Mouse (Mus musculus) bone marrow, adult 2 months (tissue): ENCODE results near the gene Gm49416.

ENCODE experiments used
- CTCF ChIP-seq: fragments of 200-500 bp; IDR thresholded peaks from 2 replicates; pipeline ENCODE4 v1.5.1; 2011; ENCODE audit warnings: low read length, control low read depth; ENCODE audit not compliant: control insufficient read depth, insufficient read depth
- POLR2A ChIP-seq: fragments of 200-500 bp; IDR thresholded peaks from 2 replicates; pipeline ENCODE4 v1.6.1; 2011; ENCODE audit warnings: low read depth, mild to moderate bottlenecking, control low read depth, low read length, borderline replicate concordance; ENCODE audit not compliant: control insufficient read depth

- no peak for TF ChIP-seq CTCF
- peak; percentile 69 for TF ChIP-seq POLR2A
Measured at GRCm38 (mm10) chr19:8871267-8872186, 17.2 kb upstream of the Gm49416 start, which contains the start of gene Ubxn1.
